Mouse (Mus musculus): ENCODE measurements around the gene Tmod4. TPM values are rescaled to one million over a fixed set of nuclear protein-coding genes. Genes with fewer than 3 reads are reported as not detected.
A peak's percentile ranks its signal among the peaks of the same experiment; 100 is the strongest.

The Tmod4 gene
- total and polyA plus RNA-seq, 3 experiments: 3.1 to 5.4 TPM; not detected in 1

DNA sequence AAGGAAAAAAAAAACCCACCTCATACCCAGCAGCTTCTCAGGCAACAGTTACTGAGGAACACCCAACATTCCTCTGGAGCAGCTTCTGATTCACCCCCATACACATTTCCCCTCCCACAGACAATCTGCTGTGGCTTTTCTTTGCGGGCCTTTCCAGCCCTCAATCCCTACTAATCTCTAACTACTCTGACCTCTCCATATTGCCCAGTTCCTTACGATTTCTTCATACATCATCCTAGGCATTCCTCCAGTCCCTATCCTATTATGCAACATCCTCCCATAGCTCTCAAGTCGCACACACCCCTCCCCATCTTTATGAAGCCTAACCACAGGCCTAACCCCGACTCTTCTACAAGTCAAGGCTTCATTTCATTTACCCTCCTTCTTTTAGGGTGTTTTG lies 19.2 kb upstream of the Tmod4 start:
- Histone ChIP-seq H3K4me1 (ENCODE audit: control insufficient read depth in 1 of 2, insufficient read depth in 2 of 2, low read length in 2 of 2) (peaks cover 14 to 24% of the 10 kb centered on the region in 2 experiments), H3K9ac (ENCODE audit: control insufficient read depth, low read depth, low read length, poor library complexity, severe bottlenecking) (peak overlapping the region; percentile 65), H3K9me3 (replicated peaks; ENCODE audit: insufficient read depth, low read length) (no peaks in the 10 kb centered on the region), H3K4me3 (ENCODE audit: control insufficient read depth in 1 of 2, insufficient read depth in 1 of 2, low read depth in 2 of 2, low read length in 2 of 2) (peak overlapping the region; percentile 56 to 71), H3K27ac (ENCODE audit: control insufficient read depth, low read depth, low read length) (peak overlapping the region; percentile 35), H3K36me3 (ENCODE audit: control insufficient read depth in 1 of 2, insufficient read depth in 2 of 2, low read length in 2 of 2) (peaks cover 26 to 44% of the 10 kb centered on the region in 2 experiments), H3K27me3 (ENCODE audit: control insufficient read depth in 1 of 2, insufficient read depth in 2 of 2, low read length in 2 of 2) (no peaks in the 10 kb centered on the region), H3K79me2 (ENCODE audit: control insufficient read depth, insufficient read depth, low read length, poor library complexity) (peaks cover 51% of the 10 kb centered on the region)
- TF ChIP-seq ZKSCAN1 (IDR thresholded peaks at IDR 0.05; ENCODE audit: low read depth, low read length): no peak
- TF ChIP-seq SIN3A (IDR thresholded peaks at IDR 0.05; ENCODE audit: low read length): no peak
- no peak for TF ChIP-seq TAL1 (IDR thresholded peaks at IDR 0.05; ENCODE audit: low read length)
- TF ChIP-seq NRF1 (IDR thresholded peaks at IDR 0.05; ENCODE audit: insufficient read depth, low read depth, low read length, poor library complexity, severe bottlenecking): no peak
- no peak for TF ChIP-seq POLR2AphosphoS2 (IDR thresholded peaks at IDR 0.05; ENCODE audit: low read length)
- no peak for TF ChIP-seq RCOR1 (IDR thresholded peaks at IDR 0.05; ENCODE audit: low read depth, low read length)
- TF ChIP-seq MAFK (IDR thresholded peaks at IDR 0.05; ENCODE audit: borderline replicate concordance, low read depth, low read length): no peak
- no peak for TF ChIP-seq POLR2A (IDR thresholded peaks at IDR 0.05; ENCODE audit: control insufficient read depth in 1 of 2, insufficient read depth in 1 of 2, low read depth in 1 of 2, low read length in 2 of 2, poor library complexity in 1 of 2)
- no peak for TF ChIP-seq MYB (IDR thresholded peaks at IDR 0.05; ENCODE audit: low read depth, low read length)
- DNase-seq (ENCODE audit: low read depth, low spot score): no peak

DNA sequence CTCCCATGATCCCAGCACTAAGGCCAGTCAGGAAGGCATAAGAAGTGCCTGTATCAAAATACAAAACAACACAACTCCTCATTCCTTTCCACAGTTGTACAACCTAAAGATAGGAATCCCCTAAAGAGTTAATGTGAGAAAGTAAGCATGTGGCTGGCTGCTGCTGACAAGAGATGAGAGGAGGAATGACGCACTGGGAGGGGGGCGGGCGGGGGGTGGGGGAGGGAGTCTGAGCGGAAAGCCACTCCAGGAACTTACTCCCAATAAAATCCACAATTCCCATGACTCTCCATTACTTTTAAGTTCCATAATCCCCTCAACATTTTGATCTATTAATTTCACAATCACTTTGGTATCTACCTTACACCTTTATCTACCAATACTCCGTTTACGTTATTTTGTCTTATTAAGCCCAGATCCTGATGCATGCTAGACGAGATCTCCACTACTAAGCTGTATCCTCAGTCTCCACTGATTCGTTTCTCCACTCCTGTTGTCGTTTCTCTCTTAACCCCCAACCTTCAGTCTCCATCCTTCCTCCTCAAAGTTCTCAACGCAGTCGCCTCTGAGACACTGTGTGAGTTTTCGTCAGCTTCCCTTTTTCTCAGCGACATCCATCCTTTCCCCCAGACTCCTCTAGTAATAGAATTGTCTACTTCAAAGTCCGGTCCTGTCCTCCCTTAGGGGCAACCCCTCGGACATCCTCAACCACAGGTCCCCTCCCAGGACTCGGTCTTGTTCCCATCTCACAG lies 18.5 kb upstream of the Tmod4 start:
- H3K27ac ChIP-seq (ENCODE audit: control insufficient read depth, low read depth, low read length): peak overlapping the region; percentile 77
- peak overlapping the region; percentile 71 for H3K4me3 ChIP-seq (ENCODE audit: control insufficient read depth in 1 of 2, insufficient read depth in 1 of 2, low read depth in 2 of 2, low read length in 2 of 2)
- H3K27me3 ChIP-seq (ENCODE audit: control insufficient read depth in 1 of 2, insufficient read depth in 2 of 2, low read length in 2 of 2): no peaks in the 10 kb centered on the region
- H3K9ac ChIP-seq (ENCODE audit: control insufficient read depth, low read depth, low read length, poor library complexity, severe bottlenecking): peak overlapping the region; percentile 73
- peaks cover 12 to 24% of the 10 kb centered on the region in 2 experiments for H3K4me1 ChIP-seq (ENCODE audit: control insufficient read depth in 1 of 2, insufficient read depth in 2 of 2, low read length in 2 of 2)
- H3K79me2 ChIP-seq (ENCODE audit: control insufficient read depth, insufficient read depth, low read length, poor library complexity): peaks cover 48% of the 10 kb centered on the region
- H3K9me3 ChIP-seq (replicated peaks; ENCODE audit: insufficient read depth, low read length): no peaks in the 10 kb centered on the region
- TF ChIP-seq GATA1 (IDR thresholded peaks at IDR 0.05; ENCODE audit: low read depth, low read length): peak; percentile 13; the same call in 1 of the 2 replicates
- no peak for TF ChIP-seq NRF1 (IDR thresholded peaks at IDR 0.05; ENCODE audit: insufficient read depth, low read depth, low read length, poor library complexity, severe bottlenecking)
- TF ChIP-seq TAL1 (IDR thresholded peaks at IDR 0.05; ENCODE audit: low read length): 0 out of 2 replicates have a peak, but pooled peaks have one; percentile 20
- TF ChIP-seq GABPA (IDR thresholded peaks at IDR 0.05; ENCODE audit: low read depth, low read length): no peak
- peak; percentile 87 for DNase-seq (ENCODE audit: low read depth, low spot score)
- peaks cover 19 to 40% of the 10 kb centered on the region in 2 experiments for H3K36me3 ChIP-seq (ENCODE audit: control insufficient read depth in 1 of 2, insufficient read depth in 2 of 2, low read length in 2 of 2)

Data from MEL (cell line).